Mouse (Mus musculus) embryonic fibroblast, embryonic 13.5 days (primary cell): Measurements from ENCODE around the gene Atxn1l.

Source experiments
- CTCF ChIP-seq: IDR thresholded peaks from 2 replicates; pipeline ENCODE4 v1.5.1; 2011; ENCODE audit warnings: mild to moderate bottlenecking, control low read depth, low read length, moderate library complexity, borderline replicate concordance; ENCODE audit not compliant: insufficient read depth
- POLR2A ChIP-seq: IDR thresholded peaks from 2 replicates; pipeline ENCODE4 v1.6.1; 2011; ENCODE audit warnings: low read depth, mild to moderate bottlenecking, control low read depth, low read length, moderate library complexity

DNA sequence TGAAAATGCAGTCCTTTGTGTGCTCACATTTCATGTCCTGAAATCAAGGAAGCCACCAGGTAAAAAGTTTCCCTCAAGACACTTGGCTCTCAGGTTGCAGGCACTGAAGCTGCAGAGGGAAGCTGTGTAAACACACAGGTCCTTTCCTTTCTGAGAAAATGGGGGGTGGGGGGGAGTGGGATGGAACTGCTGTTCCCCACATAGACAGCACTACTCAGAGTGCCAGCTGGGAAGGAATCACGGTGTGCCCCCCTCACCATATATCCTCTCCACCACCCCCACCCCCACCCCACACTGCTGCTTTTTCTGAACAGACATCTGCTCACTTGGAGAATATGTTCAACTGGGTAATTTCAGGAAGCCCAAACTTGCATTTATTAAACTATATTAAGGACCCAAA lies 25.0 kb downstream of the Atxn1l start:
- TF ChIP-seq POLR2A (no peak), CTCF (no peak)
